Mouse (Mus musculus) cortical plate, adult 2 months (tissue): ENCODE results near the gene Pam16. TPM values are rescaled to one million over a fixed set of nuclear protein-coding genes. Genes with fewer than 3 reads are reported as not detected.

ENCODE experiments used
- H3K27ac ChIP-seq: fragments of 200-500 bp; 2 replicates; pipeline ENCODE4 v1.5.1; 2012; ENCODE audit warnings: low read length, control low read depth, inconsistent platforms; ENCODE audit not compliant: insufficient read depth
- H3K4me1 ChIP-seq: fragments of 200-500 bp; 2 replicates; pipeline ENCODE4 v1.6.1; 2011; ENCODE audit warnings: low read length; ENCODE audit not compliant: control insufficient read depth, insufficient read depth
- H3K4me3 ChIP-seq: fragments of 200-500 bp; 2 replicates; pipeline ENCODE4 v1.5.1; 2011; ENCODE audit warnings: mild to moderate bottlenecking, low read length, control low read depth; ENCODE audit not compliant: insufficient read depth
- CTCF ChIP-seq: fragments of 200-500 bp; IDR thresholded peaks from 2 replicates; pipeline ENCODE4 v1.5.1; 2011; ENCODE audit warnings: mild to moderate bottlenecking, control low read depth, low read length; ENCODE audit not compliant: insufficient read depth; ENCODE audit errors: extremely low read depth
- POLR2A ChIP-seq: fragments of 200-500 bp; IDR thresholded peaks from 2 replicates; pipeline ENCODE4 v1.6.1; 2011; ENCODE audit warnings: mild to moderate bottlenecking, low read length, control low read depth; ENCODE audit not compliant: insufficient read depth; ENCODE audit errors: extremely low read depth
- polyA plus RNA-seq: library from polyadenylated mRNA; depleted of rRNA; stranded (reverse); fragments of >200 nt; gene quantifications from 2 replicates; pipeline ENCODE4 v1.2.3, GENCODE M21; 2012

Pam16 gene
- polyA plus RNA-seq, 1 experiment = 101 TPM

- Histone ChIP-seq H3K27ac (no peak overlapping the region), H3K4me3 (no peak overlapping the region), H3K4me1 (peaks cover 6% of the 10 kb centered on the region; the same call in 1 of the 2 replicates)
- TF ChIP-seq CTCF (no peak), POLR2A (no peak)
Measured at GRCm38 (mm10) chr16:4656571-4657081, 31.8 kb upstream of the Pam16 start.

GRCm38 (mm10) chr16:4655764-4656570 is 31.2 kb upstream of the Pam16 start:
- no peak overlapping the region for H3K27ac ChIP-seq

GRCm38 (mm10) chr16:4655251-4655734 is 30.5 kb upstream of the Pam16 start:
- no peak overlapping the region for H3K4me3 ChIP-seq
- TF ChIP-seq CTCF = no peak; the same call in 1 of the 2 replicates
- TF ChIP-seq POLR2A = no peak
- no peak overlapping the region for H3K27ac ChIP-seq
- peaks cover 6% of the 10 kb centered on the region; the same call in 1 of the 2 replicates for H3K4me1 ChIP-seq

More at GRCm38 (mm10) chr16:4655764-4656570, 31.2 kb upstream of the Pam16 start:
- TF ChIP-seq CTCF (no peak), POLR2A (no peak)
- Histone ChIP-seq H3K4me3 (no peak overlapping the region), H3K4me1 (peaks cover 6% of the 10 kb centered on the region; the same call in 1 of the 2 replicates)

- Histone ChIP-seq H3K27ac (0 out of 2 replicates have a peak overlapping the region, but pooled peaks have one; percentile 34), H3K4me3 (no peak overlapping the region), H3K4me1 (peaks cover 6% of the 10 kb centered on the region; the same call in 1 of the 2 replicates)
- TF ChIP-seq POLR2A (no peak), CTCF (no peak)
Measured at GRCm38 (mm10) chr16:4654706-4655105, 29.9 kb upstream of the Pam16 start.

GRCm38 (mm10) chr16:4652707-4653416 is 28.1 kb upstream of the Pam16 start:
- TF ChIP-seq POLR2A (no peak), CTCF (no peak)
- H3K4me1 ChIP-seq = peaks cover 4% of the 10 kb centered on the region; the same call in 1 of the 2 replicates
- H3K27ac ChIP-seq = no peak overlapping the region
- H3K4me3 ChIP-seq = no peak overlapping the region

GRCm38 (mm10) chr16:4651624-4652023 is 26.8 kb upstream of the Pam16 start:
- Histone ChIP-seq H3K27ac (no peak overlapping the region), H3K4me3 (no peak overlapping the region), H3K4me1 (peaks cover 4% of the 10 kb centered on the region; the same call in 1 of the 2 replicates)
- TF ChIP-seq POLR2A = no peak
- TF ChIP-seq CTCF = no peak

- H3K27ac ChIP-seq = no peak overlapping the region
- no peak overlapping the region for H3K4me3 ChIP-seq
- TF ChIP-seq POLR2A (no peak), CTCF (no peak)
Measured at GRCm38 (mm10) chr16:4651081-4651480, 26.3 kb upstream of the Pam16 start.

GRCm38 (mm10) chr16:4650161-4650560 is 25.4 kb upstream of the Pam16 start:
- TF ChIP-seq POLR2A (no peak), CTCF (no peak)
- H3K4me3 ChIP-seq = no peak overlapping the region
- no peak overlapping the region for H3K27ac ChIP-seq
- no peaks in the 10 kb centered on the region for H3K4me1 ChIP-seq

More at GRCm38 (mm10) chr16:4651081-4651480, 26.3 kb upstream of the Pam16 start:
- H3K4me1 ChIP-seq = peaks cover 4% of the 10 kb centered on the region; the same call in 1 of the 2 replicates

- Histone ChIP-seq H3K4me3 (no peak overlapping the region), H3K4me1 (no peaks in the 10 kb centered on the region), H3K27ac (no peak overlapping the region)
- TF ChIP-seq CTCF (no peak), POLR2A (no peak)
Measured at GRCm38 (mm10) chr16:4649692-4650091, 24.9 kb upstream of the Pam16 start.
